Comparison of ENCODE assay signal across 21 mouse cellular contexts in the genomic region with DNA sequence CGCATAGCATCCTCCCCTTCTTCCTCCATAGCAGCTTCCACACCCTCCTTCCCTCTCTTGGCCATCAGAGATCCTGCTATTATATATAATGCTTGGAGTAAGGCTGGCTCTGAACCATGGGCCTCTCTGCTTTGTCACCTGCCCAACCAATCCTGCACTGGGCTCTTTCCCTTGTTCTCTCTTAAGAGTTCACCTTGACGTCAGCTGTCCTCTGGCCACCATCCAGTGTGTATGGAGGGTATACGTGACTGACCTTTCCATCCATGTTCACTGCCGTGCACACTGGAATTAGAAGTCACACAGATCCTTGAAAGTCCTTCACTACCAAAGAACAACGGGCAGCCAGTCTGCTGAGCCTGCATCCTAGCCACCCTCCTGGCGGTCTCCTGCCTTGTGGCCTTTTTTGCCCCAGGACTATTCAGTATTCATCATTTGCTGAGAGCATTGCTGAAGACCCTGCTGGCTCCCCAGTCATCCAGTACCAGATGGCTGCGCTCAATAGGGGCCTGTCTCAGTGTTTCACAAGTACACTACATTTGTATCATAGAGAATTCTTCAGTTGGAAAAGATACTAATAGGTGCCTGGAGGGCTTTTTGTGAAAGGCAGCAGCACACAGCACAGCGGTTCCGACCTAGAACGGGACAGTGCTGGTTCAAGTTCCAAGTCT.
A peak's percentile ranks its signal among the peaks of the same experiment; 100 is the strongest.
DNase-seq lines count a peak whose midpoint lies in the region; ATAC-seq and TF ChIP-seq lines count a peak whose summit lies in the region.
"Had no signal": no experiment of that assay in that cellular context is flagged by ENCODE, and none has a peak within 500 bp of the region (broad histone marks: within the 10 kb centered on the region; RNA-seq: fewer than 3 reads in every experiment).

No protein-coding gene starts in this region.

- no peak overlapping the region for H3K4me2 ChIP-seq in heart, postnatal 0 days (ENCODE audit: low read depth, low read length)
- no peak overlapping the region for H3K4me2 ChIP-seq in midbrain, embryonic 15.5 days
- H3K4me2 ChIP-seq: forebrain, embryonic 15.5 days; heart, embryonic 13.5 days; hindbrain, embryonic 13.5 days had no signal

- TF ChIP-seq CTCF in heart, postnatal 0 days (IDR thresholded peaks at IDR 0.05; ENCODE audit: low read depth): no peak

- TF ChIP-seq EP300 in heart, postnatal 0 days (IDR thresholded peaks at IDR 0.05; ENCODE audit: low read depth): no peak

- intact Hi-C loops in heart, postnatal 10 days (cut with DNase I): no loop called here

- WGBS in heart, embryonic 10.5 days: 83% methylated on average over 10 of the region's 10 CpGs
- WGBS in heart, postnatal 0 days: 68% methylated on average over 10 of the region's 10 CpGs
- WGBS in midbrain, embryonic 10.5 days: 90% methylated on average over 10 of the region's 10 CpGs
- 88% methylated on average over 10 of the region's 10 CpGs for WGBS in midbrain, embryonic 15.5 days

- H3K4me3 ChIP-seq in heart, embryonic 10.5 days: no peak overlapping the region
- H3K4me3 ChIP-seq in heart, postnatal 0 days (ENCODE audit: low read depth, low read length): no peak overlapping the region
- H3K4me3 ChIP-seq in midbrain, embryonic 10.5 days: no peak overlapping the region
- H3K4me3 ChIP-seq in midbrain, embryonic 15.5 days: no peak overlapping the region
- H3K4me3 ChIP-seq: embryonic facial prominence, embryonic 10.5 days; forebrain, embryonic 15.5 days; heart, adult 2 months; heart, embryonic 13.5 days; hindbrain, embryonic 13.5 days had no signal

- no peaks in the 10 kb centered on the region for H3K36me3 ChIP-seq in heart, embryonic 10.5 days
- H3K36me3 ChIP-seq in heart, postnatal 0 days (replicated peaks; ENCODE audit: control insufficient read depth, insufficient read depth, low read length): no peaks in the 10 kb centered on the region
- no peaks in the 10 kb centered on the region for H3K36me3 ChIP-seq in midbrain, embryonic 10.5 days
- no peaks in the 10 kb centered on the region for H3K36me3 ChIP-seq in midbrain, embryonic 15.5 days (replicated peaks)
- H3K36me3 ChIP-seq: embryonic facial prominence, embryonic 10.5 days; forebrain, embryonic 15.5 days; G1E; heart, embryonic 13.5 days; hindbrain, embryonic 13.5 days had no signal

- peaks cover 31% of the 10 kb centered on the region for H3K4me1 ChIP-seq in heart, embryonic 10.5 days
- H3K4me1 ChIP-seq in heart, postnatal 0 days (ENCODE audit: control insufficient read depth, insufficient read depth): peaks cover 31% of the 10 kb centered on the region
- no peaks in the 10 kb centered on the region for H3K4me1 ChIP-seq in midbrain, embryonic 10.5 days
- no peaks in the 10 kb centered on the region for H3K4me1 ChIP-seq in midbrain, embryonic 15.5 days
- H3K4me1 ChIP-seq: embryonic facial prominence, embryonic 10.5 days had no signal

- H3K27me3 ChIP-seq in heart, embryonic 10.5 days (ENCODE audit: insufficient read depth, poor library complexity, severe bottlenecking): no peaks in the 10 kb centered on the region
- no peaks in the 10 kb centered on the region for H3K27me3 ChIP-seq in heart, postnatal 0 days (ENCODE audit: control insufficient read depth, insufficient read depth, low read length)
- H3K27me3 ChIP-seq in midbrain, embryonic 10.5 days (ENCODE audit: low read depth, poor library complexity, severe bottlenecking): no peaks in the 10 kb centered on the region
- H3K27me3 ChIP-seq in midbrain, embryonic 15.5 days (replicated peaks): no peaks in the 10 kb centered on the region
- H3K27me3 ChIP-seq: forebrain, embryonic 15.5 days; heart, embryonic 13.5 days; hindbrain, embryonic 13.5 days had no signal

- H3K9ac ChIP-seq in heart, postnatal 0 days (replicated peaks; ENCODE audit: low read depth, low read length): no peak overlapping the region
- H3K9ac ChIP-seq in midbrain, embryonic 15.5 days: no peak overlapping the region
- H3K9ac ChIP-seq: forebrain, embryonic 15.5 days; heart, embryonic 13.5 days; hindbrain, embryonic 13.5 days had no signal

- DNase-seq in cerebellum, postnatal 10 days: peak; percentile 53 to 70
- no peak for DNase-seq in cerebellum, adult 9-10 months
- no peak for DNase-seq in heart, embryonic 10.5 days (ENCODE audit: low spot score)
- no peak for DNase-seq in heart, postnatal 10 days
- peak; percentile 33 for DNase-seq in heart, postnatal 0 days (ENCODE audit: low spot score)
- DNase-seq in heart, postnatal 4 days: no peak
- DNase-seq in midbrain, embryonic 10.5 days (ENCODE audit: low spot score): peak; percentile 9
- DNase-seq: adrenal gland, adult 8-10 months; adrenal gland, postnatal 36 days; B cell, adult 2 months; gastrocnemius, postnatal 36 days; heart, adult 2 months; kidney, adult 2 months had no signal

- ATAC-seq in heart, postnatal 0 days (ENCODE audit: insufficient read depth, low read depth): peak; percentile 76
- ATAC-seq in midbrain, embryonic 15.5 days (replicated peaks): no peak
- ATAC-seq: CD4-positive, CD25-positive, alpha-beta regulatory T cell, adult 4 months; forebrain, embryonic 15.5 days; intestine, embryonic 16.5 days had no signal

- no peaks in the 10 kb centered on the region for H3K9me3 ChIP-seq in heart, embryonic 10.5 days
- H3K9me3 ChIP-seq in heart, postnatal 0 days (replicated peaks; ENCODE audit: control insufficient read depth, low read length): no peaks in the 10 kb centered on the region
- no peaks in the 10 kb centered on the region for H3K9me3 ChIP-seq in midbrain, embryonic 10.5 days (replicated peaks)
- no peaks in the 10 kb centered on the region for H3K9me3 ChIP-seq in midbrain, embryonic 15.5 days
- H3K9me3 ChIP-seq: embryonic facial prominence, embryonic 10.5 days; forebrain, embryonic 15.5 days; heart, embryonic 13.5 days; hindbrain, embryonic 13.5 days had no signal

- H3K27ac ChIP-seq in heart, embryonic 10.5 days: peak overlapping the region; percentile 39
- peak overlapping the region; percentile 24; the same call in 1 of the 2 replicates for H3K27ac ChIP-seq in heart, postnatal 0 days (ENCODE audit: low read depth)
- H3K27ac ChIP-seq in midbrain, embryonic 10.5 days (replicated peaks): no peak overlapping the region
- H3K27ac ChIP-seq in midbrain, embryonic 15.5 days: no peak overlapping the region
- H3K27ac ChIP-seq: embryonic facial prominence, embryonic 10.5 days; forebrain, embryonic 15.5 days; heart, adult 2 months; heart, embryonic 13.5 days; hindbrain, embryonic 13.5 days had no signal

Comparison
In these comparisons a context has a peak if more than half of its experiments do, and no peak if none do; other contexts are left out.
1. DNase-seq: peak in cerebellum, postnatal 10 days (2 of 2), heart, postnatal 0 days (single experiment) and midbrain, embryonic 10.5 days (single experiment); none in cerebellum, adult 9-10 months (single experiment), heart, embryonic 10.5 days (single experiment), heart, postnatal 10 days (0 of 2) and heart, postnatal 4 days (single experiment).
2. H3K27ac ChIP-seq: peak in heart, embryonic 10.5 days (single experiment) and heart, postnatal 0 days (single experiment); none in midbrain, embryonic 10.5 days (single experiment) and midbrain, embryonic 15.5 days (single experiment).